Mouse (Mus musculus): ENCODE measurements around the gene Map4. TPM values are rescaled to one million over a fixed set of nuclear protein-coding genes. Genes with fewer than 3 reads are reported as not detected.

Map4 gene
- polyA plus RNA-seq, 1 experiment from 2014 or later: 78.9 TPM

GRCm38 (mm10) chr9:110130896-110131524, 199.8 kb downstream of the Map4 start:
- no peaks in the 10 kb centered on the region for H3K36me3 ChIP-seq (ENCODE audit: control insufficient read depth, insufficient read depth, low read length)
- peak overlapping the region; percentile 92 for H3K4me3 ChIP-seq (ENCODE audit: low read depth, low read length)
- peak overlapping the region; percentile 99 for H3K9ac ChIP-seq (ENCODE audit: low read depth, low read length)
- H3K27ac ChIP-seq (ENCODE audit: low read depth, low read length): peak overlapping the region; percentile 95
- H3K9me3 ChIP-seq (ENCODE audit: control insufficient read depth, low read length): no peaks in the 10 kb centered on the region
- peak overlapping the region; percentile 63 for H3K4me2 ChIP-seq (replicated peaks; ENCODE audit: low read depth, low read length)
- no peaks in the 10 kb centered on the region for H3K27me3 ChIP-seq (ENCODE audit: control insufficient read depth, insufficient read depth, low read length)
- 0 out of 2 replicates have a peak, but pooled peaks cover 3% of the 10 kb centered on the region for H3K4me1 ChIP-seq (replicated peaks; ENCODE audit: control insufficient read depth, insufficient read depth, low read length)
- DNase-seq (ENCODE audit: low spot score): no peak
- WGBS: 35% methylated on average over 10 of the region's 10 CpGs
- ATAC-seq (ENCODE audit: low FRiP score): no peak

GRCm38 (mm10) chr9:110131525-110132197, 200.4 kb downstream of the Map4 start:
- Histone ChIP-seq H3K27me3 (ENCODE audit: control insufficient read depth, insufficient read depth, low read length) (no peaks in the 10 kb centered on the region), H3K36me3 (ENCODE audit: control insufficient read depth, insufficient read depth, low read length) (no peaks in the 10 kb centered on the region), H3K4me3 (ENCODE audit: low read depth, low read length) (peak overlapping the region; percentile 92), H3K4me1 (replicated peaks; ENCODE audit: control insufficient read depth, insufficient read depth, low read length) (0 out of 2 replicates have a peak, but pooled peaks cover 3% of the 10 kb centered on the region), H3K9me3 (ENCODE audit: control insufficient read depth, low read length) (no peaks in the 10 kb centered on the region), H3K9ac (ENCODE audit: low read depth, low read length) (peak overlapping the region; percentile 99), H3K4me2 (replicated peaks; ENCODE audit: low read depth, low read length) (peak overlapping the region; percentile 63), H3K27ac (ENCODE audit: low read depth, low read length) (peak overlapping the region; percentile 95)
- peak; percentile 100 for DNase-seq (ENCODE audit: low spot score)
- ATAC-seq (ENCODE audit: low FRiP score): peak; percentile 96
- WGBS: under 1% methylated on average over 53 of the region's 64 CpGs

GRCm38 (mm10) chr9:110132201-110132605, 200.9 kb downstream of the Map4 start:
- Histone ChIP-seq H3K4me2 (replicated peaks; ENCODE audit: low read depth, low read length) (peak overlapping the region; percentile 63), H3K27ac (ENCODE audit: low read depth, low read length) (peak overlapping the region; percentile 95), H3K36me3 (ENCODE audit: control insufficient read depth, insufficient read depth, low read length) (no peaks in the 10 kb centered on the region), H3K9ac (ENCODE audit: low read depth, low read length) (peak overlapping the region; percentile 99), H3K4me1 (replicated peaks; ENCODE audit: control insufficient read depth, insufficient read depth, low read length) (0 out of 2 replicates have a peak, but pooled peaks cover 3% of the 10 kb centered on the region), H3K4me3 (ENCODE audit: low read depth, low read length) (peak overlapping the region; percentile 92), H3K27me3 (ENCODE audit: control insufficient read depth, insufficient read depth, low read length) (no peaks in the 10 kb centered on the region), H3K9me3 (ENCODE audit: control insufficient read depth, low read length) (no peaks in the 10 kb centered on the region)
- ATAC-seq (ENCODE audit: low FRiP score) (no peak; the same call in 1 of the 2 replicates), DNase-seq (ENCODE audit: low spot score) (peak; percentile 71)
- 0% methylated on average over 30 of the region's 38 CpGs for WGBS

GRCm38 (mm10) chr9:110132921-110133320, 201.7 kb downstream of the Map4 start:
- Histone ChIP-seq H3K36me3 (ENCODE audit: control insufficient read depth, insufficient read depth, low read length) (no peaks in the 10 kb centered on the region), H3K27me3 (ENCODE audit: control insufficient read depth, insufficient read depth, low read length) (no peaks in the 10 kb centered on the region), H3K27ac (ENCODE audit: low read depth, low read length) (no peak overlapping the region), H3K4me1 (replicated peaks; ENCODE audit: control insufficient read depth, insufficient read depth, low read length) (0 out of 2 replicates have a peak, but pooled peaks cover 3% of the 10 kb centered on the region), H3K4me2 (replicated peaks; ENCODE audit: low read depth, low read length) (peak overlapping the region; percentile 63), H3K9ac (ENCODE audit: low read depth, low read length) (no peak overlapping the region), H3K4me3 (ENCODE audit: low read depth, low read length) (peak overlapping the region; percentile 92), H3K9me3 (ENCODE audit: control insufficient read depth, low read length) (no peaks in the 10 kb centered on the region)
- ATAC-seq (ENCODE audit: low FRiP score) (no peak), DNase-seq (ENCODE audit: low spot score) (no peak)
- WGBS: 67% methylated on average over 6 of the region's 6 CpGs

Other genes starting within 250 kb of the Map4 start
- gene Fbxw18, start 228.8 kb upstream of the Map4 start, polyA plus RNA-seq (2014; fragmentation: Nextera tagmentation; extraction: Ambion mirVana): 0.10 TPM in 1 of 2 replicates, not detected in the other
- not detected in 2 replicates for gene Fbxw26, start 185.4 kb upstream of the Map4 start, polyA plus RNA-seq (2014; fragmentation: Nextera tagmentation; extraction: Ambion mirVana)
- gene Fbxw27, start 140.8 kb upstream of the Map4 start, polyA plus RNA-seq (2014; fragmentation: Nextera tagmentation; extraction: Ambion mirVana): not detected in 2 replicates
- gene Spink8, start 119.2 kb upstream of the Map4 start, polyA plus RNA-seq (2014; fragmentation: Nextera tagmentation; extraction: Ambion mirVana): not detected in 2 replicates
- 89.2 and 90.6 TPM in 2 replicates for gene Nme6, start 98.7 kb upstream of the Map4 start, polyA plus RNA-seq (2014; fragmentation: Nextera tagmentation; extraction: Ambion mirVana)
- gene Camp, start 81.8 kb upstream of the Map4 start, polyA plus RNA-seq (2014; fragmentation: Nextera tagmentation; extraction: Ambion mirVana): 0.28 and 0.31 TPM in 2 replicates
- gene Cdc25a, start 55.9 kb upstream of the Map4 start, polyA plus RNA-seq (2014; fragmentation: Nextera tagmentation; extraction: Ambion mirVana): 24.6 and 33.5 TPM in 2 replicates
- gene Smarcc1, start 186.2 kb downstream of the Map4 start, polyA plus RNA-seq (2014; fragmentation: Nextera tagmentation; extraction: Ambion mirVana): 172 and 253 TPM in 2 replicates
- gene Dhx30, start 186.4 kb downstream of the Map4 start, polyA plus RNA-seq (2014; fragmentation: Nextera tagmentation; extraction: Ambion mirVana): 148 and 156 TPM in 2 replicates